Mouse (Mus musculus) olfactory bulb, adult 2 months (tissue): ENCODE data around the gene Zglp1. TPM values are rescaled to one million over a fixed set of nuclear protein-coding genes. Genes with fewer than 3 reads are reported as not detected.

ENCODE experiments used
- H3K27ac ChIP-seq: fragments of 200-500 bp; 2 replicates; pipeline ENCODE4 v1.5.1; 2012; ENCODE audit warnings: low read depth, low read length; ENCODE audit not compliant: insufficient read depth
- H3K4me1 ChIP-seq: fragments of 200-500 bp; 2 replicates; pipeline ENCODE4 v1.6.1; 2012; ENCODE audit warnings: low read length; ENCODE audit not compliant: control insufficient read depth, insufficient read depth
- H3K4me3 ChIP-seq: fragments of 200-500 bp; 2 replicates; pipeline ENCODE4 v1.5.1; 2012; ENCODE audit warnings: mild to moderate bottlenecking, low read depth, low read length, moderate library complexity; ENCODE audit not compliant: insufficient read depth
- CTCF ChIP-seq: fragments of 200-500 bp; IDR thresholded peaks from 2 replicates; pipeline ENCODE4 v1.5.1; 2012; ENCODE audit warnings: low read depth, mild to moderate bottlenecking, low read length, moderate library complexity; ENCODE audit not compliant: insufficient read depth
- POLR2A ChIP-seq: fragments of 200-500 bp; IDR thresholded peaks from 2 replicates; pipeline ENCODE4 v1.6.1; 2012; ENCODE audit warnings: mild to moderate bottlenecking, low read depth, low read length, moderate library complexity; ENCODE audit not compliant: insufficient read depth
- WGBS: fragments of 180-500 bp; shearing (Covaris S2); methylation state at CpG from one replicate; pipeline ENCODE4 v1.1.7; 2018; 5-methylcytosine and 5-hydroxymethylcytosine counted together
- polyA plus RNA-seq: library from polyadenylated mRNA; stranded (reverse); fragments of >200 nt; gene quantifications from 2 replicates; pipeline ENCODE4 v1.2.4, GENCODE M21; 2012; ENCODE audit warnings: low replicate concordance; ENCODE audit not compliant: missing spikeins, insufficient read depth, insufficient read length

The Zglp1 gene
- polyA plus RNA-seq, 1 experiment: not detected

- no peak overlapping the region for H3K27ac ChIP-seq
- 52% methylated on average over 8 of the region's 8 CpGs for WGBS
- TF ChIP-seq CTCF: no peak
- TF ChIP-seq POLR2A: no peak
- peaks cover 7% of the 10 kb centered on the region; the same call in 1 of the 2 replicates for H3K4me1 ChIP-seq
- H3K4me3 ChIP-seq: no peak overlapping the region
Observed at GRCm38 (mm10) chr9:21097793-21098192, 30.9 kb upstream of the Zglp1 start.

DNA sequence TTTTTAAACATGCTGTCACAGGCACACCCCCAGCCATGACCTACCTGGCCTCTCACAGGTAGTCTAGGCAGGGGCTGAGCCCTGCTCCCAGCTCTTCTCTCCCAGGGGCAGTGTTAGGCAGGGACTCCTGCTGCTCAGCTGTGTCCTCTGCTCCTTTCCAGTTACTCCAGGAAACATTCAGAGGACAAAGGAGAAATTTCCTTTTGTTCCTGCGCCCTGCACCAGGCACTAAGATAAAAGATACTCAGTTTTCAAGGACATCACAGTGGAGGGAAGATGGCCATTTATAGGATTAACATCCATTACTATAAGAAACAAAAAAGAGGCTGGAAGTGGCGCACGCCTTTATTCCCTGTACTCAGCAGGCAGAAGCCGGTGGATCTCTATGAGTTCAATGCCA lies 29.1 kb upstream of the Zglp1 start:
- WGBS: 82% methylated on average over 4 of the region's 4 CpGs
- Histone ChIP-seq H3K4me3 (no peak overlapping the region), H3K4me1 (peaks cover 8% of the 10 kb centered on the region), H3K27ac (no peak overlapping the region)
- TF ChIP-seq POLR2A (no peak), CTCF (no peak)

GRCm38 (mm10) chr9:21093423-21093822 lies 26.5 kb upstream of the Zglp1 start:
- H3K4me3 ChIP-seq: no peak overlapping the region
- no peak for TF ChIP-seq POLR2A
- no peak for TF ChIP-seq CTCF
- peaks cover 19% of the 10 kb centered on the region for H3K4me1 ChIP-seq
- 97% methylated on average over 9 of the region's 9 CpGs for WGBS
- H3K27ac ChIP-seq: no peak overlapping the region

- TF ChIP-seq CTCF (no peak), POLR2A (peak; percentile 82; the same call in 1 of the 2 replicates)
- WGBS: under 1% methylated on average over 54 of the region's 54 CpGs
- peak within 1 kb of the TSS; percentile 57 for H3K27ac ChIP-seq
- peaks cover 17% of the 10 kb centered on the region for H3K4me1 ChIP-seq
- H3K4me3 ChIP-seq: peak within 1 kb of the TSS; percentile 86
Observed at GRCm38 (mm10) chr9:21091707-21092320, 24.9 kb upstream of the Zglp1 start, which contains the start of the genes Gm38431 and Raver1. Gene Gm38431 (minus strand): TSS chr9:21091997. Gene Raver1 (minus strand): TSS chr9:21092008.

DNA sequence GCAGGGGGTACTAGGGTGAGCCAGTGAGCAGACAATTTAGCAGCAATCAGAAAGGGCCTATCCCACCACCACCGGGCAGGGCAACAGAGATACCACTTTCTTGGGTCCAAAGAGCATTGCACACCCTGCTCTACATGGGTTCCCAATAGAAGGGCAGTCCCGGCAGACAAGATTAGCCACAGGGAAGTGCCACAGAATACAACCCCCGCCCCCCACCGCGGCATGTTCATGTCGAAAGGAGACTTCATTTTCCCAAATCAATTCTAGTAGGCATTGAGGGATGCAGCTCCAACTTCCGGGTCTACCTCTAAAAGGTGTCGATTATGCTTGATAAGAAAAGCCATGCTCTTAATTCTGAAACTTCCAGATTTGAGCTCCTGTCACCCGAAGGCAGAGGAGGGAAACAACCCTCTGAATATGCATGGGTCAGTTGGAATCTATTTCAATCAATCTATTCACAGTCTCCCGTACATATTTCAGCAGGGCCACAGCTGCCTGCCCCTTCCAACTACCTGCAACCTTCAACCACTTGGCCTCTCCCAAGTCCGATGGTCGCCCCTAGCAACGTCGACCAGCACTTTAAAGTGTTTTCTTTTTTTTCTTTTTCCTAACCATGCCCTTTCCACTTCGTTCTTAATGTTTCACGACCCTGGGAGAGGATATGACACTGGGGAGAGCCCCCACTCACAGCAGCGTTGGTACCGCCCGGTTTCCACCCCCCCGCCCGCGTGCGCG lies 24.2 kb upstream of the Zglp1 start:
- H3K4me1 ChIP-seq: peaks cover 20% of the 10 kb centered on the region
- WGBS: 1% methylated on average over 24 of the region's 24 CpGs
- H3K4me3 ChIP-seq: peak overlapping the region; percentile 86
- peak overlapping the region; percentile 26; the same call in 1 of the 2 replicates for H3K27ac ChIP-seq
- TF ChIP-seq CTCF: no peak
- no peak for TF ChIP-seq POLR2A

DNA sequence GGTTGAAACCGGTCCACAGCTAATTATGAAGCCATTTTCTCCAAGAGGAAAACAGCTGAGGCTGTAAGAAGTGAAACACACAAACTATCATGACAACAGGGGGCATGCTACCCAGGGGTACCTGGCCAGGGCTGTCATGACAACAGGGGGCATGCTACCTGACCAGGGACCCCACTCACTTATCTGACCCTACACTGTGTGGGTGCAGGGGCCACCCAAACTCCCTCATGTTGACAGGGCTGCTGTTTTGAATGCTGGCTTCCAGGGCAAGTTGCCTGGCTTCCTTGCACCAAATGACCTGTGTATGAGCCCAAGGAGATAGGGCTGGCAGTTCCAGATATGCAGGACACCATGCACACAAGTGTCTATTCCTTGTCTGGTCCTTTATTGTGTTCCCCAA lies 23.6 kb upstream of the Zglp1 start:
- Histone ChIP-seq H3K27ac (no peak overlapping the region), H3K4me3 (peak overlapping the region; percentile 86), H3K4me1 (peaks cover 20% of the 10 kb centered on the region)
- whole genome bisulfite sequencing: 76% methylated on average over 1 of the region's 1 CpGs
- TF ChIP-seq CTCF (no peak), POLR2A (no peak)

DNA sequence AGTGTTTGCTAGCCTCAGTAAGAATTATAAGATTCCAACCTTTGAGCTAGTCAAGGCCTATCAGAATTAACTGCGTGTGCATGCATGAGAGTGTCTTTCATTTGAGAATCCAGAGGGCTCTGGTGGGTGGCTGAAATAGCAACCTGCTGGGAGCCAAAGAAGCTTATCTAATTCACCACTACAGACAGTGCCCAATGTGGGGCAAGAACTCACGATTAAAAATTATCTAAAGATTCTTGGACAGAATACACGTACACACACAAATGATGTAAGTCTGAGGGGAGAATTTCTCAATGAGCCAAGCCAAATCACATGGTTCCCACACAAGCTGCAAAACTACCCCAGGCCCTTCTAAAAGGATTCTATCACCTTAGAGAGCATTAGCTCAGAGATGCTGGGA lies 16.4 kb upstream of the Zglp1 start:
- TF ChIP-seq POLR2A: no peak
- TF ChIP-seq CTCF: no peak
- 62% methylated on average over 3 of the region's 3 CpGs for WGBS
- Histone ChIP-seq H3K4me3 (no peak overlapping the region), H3K27ac (no peak overlapping the region), H3K4me1 (peaks cover 3% of the 10 kb centered on the region; the same call in 1 of the 2 replicates)

GRCm38 (mm10) chr9:21081127-21081526 lies 14.2 kb upstream of the Zglp1 start:
- no peaks in the 10 kb centered on the region; the same call in 1 of the 2 replicates for H3K4me1 ChIP-seq
- WGBS: 77% methylated on average over 9 of the region's 9 CpGs

DNA sequence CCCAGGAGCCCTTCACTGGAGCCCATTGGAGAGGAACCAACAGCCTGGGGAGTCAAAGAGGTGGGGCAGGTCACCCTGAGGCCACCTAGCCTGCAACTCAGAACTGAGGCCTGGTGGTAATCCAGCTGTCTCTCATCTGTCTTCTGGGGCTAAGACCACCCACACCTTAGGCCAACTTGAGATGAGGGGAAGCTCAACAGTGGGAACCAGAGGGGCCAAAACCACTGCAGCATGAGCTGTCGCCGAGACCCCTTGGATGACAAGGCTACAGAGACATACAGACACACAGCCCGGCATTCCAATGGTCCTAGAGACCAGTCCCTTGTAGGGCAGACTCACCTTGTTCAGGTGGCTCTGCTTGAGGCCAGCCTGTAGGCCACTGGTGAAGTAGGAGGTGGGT lies 8.7 kb upstream of the Zglp1 start:
- Histone ChIP-seq H3K27ac (no peak overlapping the region), H3K4me1 (peaks cover 5% of the 10 kb centered on the region), H3K4me3 (no peak overlapping the region)
- WGBS: 90% methylated on average over 3 of the region's 3 CpGs
- TF ChIP-seq POLR2A: no peak
- TF ChIP-seq CTCF: no peak

More at GRCm38 (mm10) chr9:21081127-21081526, 14.2 kb upstream of the Zglp1 start:
- no peak for TF ChIP-seq CTCF
- no peak for TF ChIP-seq POLR2A
- Histone ChIP-seq H3K4me3 (no peak overlapping the region), H3K27ac (no peak overlapping the region)
